Mouse (Mus musculus) lung, adult 2 months (tissue): ENCODE results near the gene Adgrf1.

Experiments used
- CTCF ChIP-seq: fragments of 200-500 bp; IDR thresholded peaks from 2 replicates; pipeline ENCODE4 v1.5.1; 2011; ENCODE audit warnings: mild to moderate bottlenecking, low read length, control low read depth; ENCODE audit not compliant: insufficient read depth
- POLR2A ChIP-seq: fragments of 200-500 bp; IDR thresholded peaks from 2 replicates; pipeline ENCODE4 v1.6.1; 2011; ENCODE audit warnings: low read depth, mild to moderate bottlenecking, control low read depth, low read length, borderline replicate concordance; ENCODE audit errors: extremely low read depth

DNA sequence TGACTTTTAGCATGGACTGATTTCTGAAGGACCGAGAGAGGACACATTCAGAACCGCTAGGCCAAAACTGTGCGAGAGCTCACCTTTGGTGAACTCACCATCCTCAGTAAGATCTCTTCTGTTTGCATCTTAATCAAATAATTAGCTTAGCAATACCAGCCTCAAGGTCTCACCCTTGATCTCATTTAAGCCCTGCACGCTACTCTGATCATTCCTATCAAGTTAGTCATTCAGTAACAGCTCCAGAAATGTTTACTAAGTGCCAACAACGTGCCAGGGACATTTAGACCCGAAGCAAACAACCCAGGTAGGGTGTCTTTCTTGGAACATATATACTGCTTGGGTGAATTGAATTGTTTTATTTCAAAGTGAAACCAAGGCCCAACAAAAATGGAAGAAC, 44.0 kb upstream of the Adgrf1 start:
- no peak for TF ChIP-seq CTCF
- TF ChIP-seq POLR2A = no peak
